Mouse (Mus musculus): ENCODE results near the gene Scamp3. TPM values are rescaled to one million over a fixed set of nuclear protein-coding genes. Genes with fewer than 3 reads are reported as not detected.

The Scamp3 gene
- total and polyA plus RNA-seq, 3 experiments: 101 to 287 TPM; not detected in 1

DNA sequence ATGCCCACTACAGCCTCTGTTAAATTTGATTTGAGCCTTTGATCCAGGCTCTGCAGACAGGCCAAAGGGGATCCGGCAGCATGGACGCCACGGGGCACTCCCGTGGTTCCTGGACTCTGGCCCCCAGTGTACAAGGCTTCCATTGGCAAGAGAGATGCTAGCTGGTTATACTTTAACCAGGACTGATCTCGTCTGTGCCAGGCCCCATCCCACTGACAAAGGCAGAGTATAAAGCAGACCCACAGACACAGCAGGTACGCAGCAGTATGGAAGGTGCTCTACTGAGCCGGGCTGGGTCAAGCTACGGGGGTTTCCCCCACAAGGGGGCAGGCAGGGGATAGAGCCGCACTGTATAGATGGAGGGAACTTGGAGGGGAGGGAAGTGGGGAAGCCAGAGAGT lies 40.9 kb upstream of the Scamp3 start (continued):
- TF ChIP-seq MEF2A (IDR thresholded peaks at IDR 0.05; ENCODE audit: extremely low read depth, insufficient replicate concordance, low read depth, low read length, poor library complexity, severe bottlenecking) (no peak), EP300 (IDR thresholded peaks at IDR 0.05; ENCODE audit: low read depth in 1 of 2, low read length in 2 of 2) (no peak)

DNA sequence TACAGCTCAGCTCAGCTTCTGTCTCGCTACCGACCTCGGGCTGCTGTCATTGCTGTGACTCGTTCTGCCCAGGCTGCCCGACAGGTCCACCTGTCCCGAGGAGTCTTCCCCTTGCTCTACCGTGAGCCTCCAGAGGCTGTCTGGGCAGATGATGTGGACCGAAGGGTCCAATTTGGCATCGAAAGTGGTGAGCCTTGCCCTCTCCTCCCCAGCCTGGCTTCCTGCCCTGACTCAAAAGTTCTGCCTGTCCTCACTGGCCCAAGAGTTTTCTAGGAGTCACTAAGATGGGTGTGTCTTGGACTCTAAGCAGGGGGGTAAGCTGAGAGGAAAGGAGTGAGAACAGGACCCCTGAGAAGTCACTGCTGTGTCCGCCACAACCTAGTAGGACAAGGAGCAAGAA lies 32.5 kb upstream of the Scamp3 start:
- no peak for TF ChIP-seq HCFC1 (IDR thresholded peaks at IDR 0.05; ENCODE audit: low read depth, low read length)
- no peak for TF ChIP-seq TAL1 (IDR thresholded peaks at IDR 0.05; ENCODE audit: low read length)
- no peak for TF ChIP-seq MAX (IDR thresholded peaks at IDR 0.05; ENCODE audit: low read length)
- no peak for TF ChIP-seq GABPA (IDR thresholded peaks at IDR 0.05; ENCODE audit: low read depth, low read length)
- TF ChIP-seq POLR2AphosphoS5 (IDR thresholded peaks at IDR 0.05; ENCODE audit: borderline replicate concordance, low read depth, low read length): no peak
- TF ChIP-seq MAZ (IDR thresholded peaks at IDR 0.05; ENCODE audit: low read depth, low read length): no peak
- no peak for TF ChIP-seq CHD2 (IDR thresholded peaks at IDR 0.05; ENCODE audit: low read length)
- no peak for TF ChIP-seq TCF12 (IDR thresholded peaks at IDR 0.05; ENCODE audit: low read depth, low read length)
- TF ChIP-seq JUND (IDR thresholded peaks at IDR 0.05; ENCODE audit: low read depth, low read length): no peak
- peaks cover 0 to 4% of the 10 kb centered on the region in 2 experiments; a peak in 1 of 4 replicates for H3K36me3 ChIP-seq (ENCODE audit: control insufficient read depth in 1 of 2, insufficient read depth in 2 of 2, low read length in 2 of 2)
- H3K27ac ChIP-seq (ENCODE audit: control insufficient read depth, low read depth, low read length): no peak overlapping the region
- H3K79me2 ChIP-seq (ENCODE audit: control insufficient read depth, insufficient read depth, low read length, poor library complexity): no peaks in the 10 kb centered on the region
- H3K9ac ChIP-seq (ENCODE audit: control insufficient read depth, low read depth, low read length, poor library complexity, severe bottlenecking): no peak overlapping the region
- no peak for DNase-seq (ENCODE audit: low read depth, low spot score)
- H3K9me3 ChIP-seq (replicated peaks; ENCODE audit: insufficient read depth, low read length): no peaks in the 10 kb centered on the region
- H3K4me3 ChIP-seq (ENCODE audit: control insufficient read depth in 1 of 2, insufficient read depth in 1 of 2, low read depth in 2 of 2, low read length in 2 of 2): no peak overlapping the region
- H3K27me3 ChIP-seq (ENCODE audit: control insufficient read depth in 1 of 2, insufficient read depth in 2 of 2, low read length in 2 of 2): no peaks in the 10 kb centered on the region
- no peaks in the 10 kb centered on the region for H3K4me1 ChIP-seq (ENCODE audit: control insufficient read depth in 1 of 2, insufficient read depth in 2 of 2, low read length in 2 of 2)

DNA sequence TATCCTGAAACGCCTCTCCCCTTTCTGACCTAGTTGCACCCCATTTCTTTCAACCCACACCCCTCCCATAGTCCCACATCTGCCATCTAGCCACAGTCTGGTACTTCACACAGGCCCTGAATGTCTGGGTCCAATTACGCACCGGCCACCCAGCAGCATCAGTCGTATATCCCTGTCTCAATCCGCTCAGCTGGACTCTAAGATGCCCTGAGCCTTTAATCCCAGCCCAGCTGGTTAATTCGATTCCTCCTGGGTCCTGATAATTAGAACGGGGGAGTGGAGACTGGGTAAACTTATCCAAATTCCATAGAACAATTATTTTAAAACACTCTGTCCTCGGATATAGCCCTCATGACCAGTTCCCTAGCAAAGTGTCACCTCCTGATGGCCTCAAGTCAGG lies 31.7 kb upstream of the Scamp3 start:
- H3K27me3 ChIP-seq (ENCODE audit: control insufficient read depth in 1 of 2, insufficient read depth in 2 of 2, low read length in 2 of 2): no peaks in the 10 kb centered on the region
- H3K79me2 ChIP-seq (ENCODE audit: control insufficient read depth, insufficient read depth, low read length, poor library complexity): no peaks in the 10 kb centered on the region
- DNase-seq (ENCODE audit: low read depth, low spot score): no peak
- H3K36me3 ChIP-seq (ENCODE audit: control insufficient read depth in 1 of 2, insufficient read depth in 2 of 2, low read length in 2 of 2): peaks cover 0 to 4% of the 10 kb centered on the region in 2 experiments; a peak in 1 of 4 replicates
- no peaks in the 10 kb centered on the region for H3K9me3 ChIP-seq (replicated peaks; ENCODE audit: insufficient read depth, low read length)
- no peaks in the 10 kb centered on the region for H3K4me1 ChIP-seq (ENCODE audit: control insufficient read depth in 1 of 2, insufficient read depth in 2 of 2, low read length in 2 of 2)
- no peak overlapping the region for H3K4me3 ChIP-seq (ENCODE audit: control insufficient read depth in 1 of 2, insufficient read depth in 1 of 2, low read depth in 2 of 2, low read length in 2 of 2)
- H3K9ac ChIP-seq (ENCODE audit: control insufficient read depth, low read depth, low read length, poor library complexity, severe bottlenecking): no peak overlapping the region
- H3K27ac ChIP-seq (ENCODE audit: control insufficient read depth, low read depth, low read length): no peak overlapping the region
- TF ChIP-seq GATA1 (IDR thresholded peaks at IDR 0.05; ENCODE audit: low read depth, low read length): no peak
- no peak for TF ChIP-seq NELFE (IDR thresholded peaks at IDR 0.05; ENCODE audit: low read depth, low read length)
